Mouse (Mus musculus) lung, adult 2 months (tissue): ENCODE data around the gene Nap1l1. TPM values are rescaled to one million over a fixed set of nuclear protein-coding genes. Genes with fewer than 3 reads are reported as not detected.

Source experiments
- DNase-seq: peaks from one replicate; pipeline ENCODE4 v3.0.0; 2022
- H3K4me1 ChIP-seq: fragments of 200-500 bp; 2 replicates; pipeline ENCODE4 v1.6.1; 2011; ENCODE audit warnings: low read length; ENCODE audit not compliant: control insufficient read depth, insufficient read depth
- H3K4me3 ChIP-seq: fragments of 200-500 bp; replicated peaks from 2 replicates; pipeline ENCODE3; 2011; ENCODE audit warnings: low read depth, mild to moderate bottlenecking, control low read depth, low read length; ENCODE audit errors: extremely low read depth
- CTCF ChIP-seq: fragments of 200-500 bp; IDR thresholded peaks from 2 replicates; pipeline ENCODE4 v1.5.1; 2011; ENCODE audit warnings: mild to moderate bottlenecking, low read length, control low read depth; ENCODE audit not compliant: insufficient read depth
- POLR2A ChIP-seq: fragments of 200-500 bp; IDR thresholded peaks from 2 replicates; pipeline ENCODE4 v1.6.1; 2011; ENCODE audit warnings: low read depth, mild to moderate bottlenecking, control low read depth, low read length, borderline replicate concordance; ENCODE audit errors: extremely low read depth
- WGBS: fragments of 180-500 bp; shearing (Covaris S2); methylation state at CpG from one replicate; pipeline ENCODE4 v1.1.7; 2018; 5-methylcytosine and 5-hydroxymethylcytosine counted together
- polyA plus RNA-seq: library from polyadenylated mRNA; depleted of rRNA; stranded (reverse); fragments of >200 nt; gene quantifications from 2 replicates; pipeline ENCODE4 v1.2.3, GENCODE M21; 2012

Nap1l1 gene
- polyA plus RNA-seq, 1 experiment = 20.7 TPM

- 87% methylated on average over 11 of the region's 11 CpGs for WGBS
These were observed 20.6 kb upstream of the Nap1l1 start for GRCm38 (mm10) chr10:111452426-111452825.

GRCm38 (mm10) chr10:111454698-111455308, 18.2 kb upstream of the Nap1l1 start:
- TF ChIP-seq POLR2A (no peak), CTCF (no peak)
- Histone ChIP-seq H3K4me3 (no peak overlapping the region), H3K4me1 (no peaks in the 10 kb centered on the region)
- DNase-seq = no peak
- 68% methylated on average over 8 of the region's 8 CpGs for WGBS

More at GRCm38 (mm10) chr10:111452426-111452825, 20.6 kb upstream of the Nap1l1 start:
- no peak overlapping the region for H3K4me3 ChIP-seq
- H3K4me1 ChIP-seq = no peaks in the 10 kb centered on the region
- TF ChIP-seq POLR2A (no peak), CTCF (no peak)
- DNase-seq = no peak

GRCm38 (mm10) chr10:111458088-111458487, 14.9 kb upstream of the Nap1l1 start:
- no peak for DNase-seq
- WGBS = 74% methylated on average over 7 of the region's 7 CpGs
- Histone ChIP-seq H3K4me3 (no peak overlapping the region), H3K4me1 (no peaks in the 10 kb centered on the region)
- TF ChIP-seq CTCF = no peak

- TF ChIP-seq CTCF = no peak
- TF ChIP-seq POLR2A = no peak
- 76% methylated on average over 9 of the region's 9 CpGs for WGBS
- Histone ChIP-seq H3K4me3 (no peak overlapping the region), H3K4me1 (no peaks in the 10 kb centered on the region)
- DNase-seq = no peak
These were observed 14.0 kb upstream of the Nap1l1 start for GRCm38 (mm10) chr10:111459040-111459439.

- WGBS = 73% methylated on average over 3 of the region's 3 CpGs
- DNase-seq = no peak
- H3K4me3 ChIP-seq = no peak overlapping the region
- TF ChIP-seq POLR2A (no peak), CTCF (no peak)
- H3K4me1 ChIP-seq = no peaks in the 10 kb centered on the region
These were observed 13.1 kb upstream of the Nap1l1 start for GRCm38 (mm10) chr10:111459874-111460273.

GRCm38 (mm10) chr10:111460381-111460780, 12.6 kb upstream of the Nap1l1 start:
- H3K4me1 ChIP-seq = no peaks in the 10 kb centered on the region
- DNase-seq = peak; percentile 17
- TF ChIP-seq CTCF (no peak), POLR2A (no peak)
- H3K4me3 ChIP-seq = no peak overlapping the region
- 30% methylated on average over 4 of the region's 4 CpGs for WGBS

GRCm38 (mm10) chr10:111464833-111465232, 8.2 kb upstream of the Nap1l1 start:
- TF ChIP-seq POLR2A (no peak), CTCF (no peak)
- Histone ChIP-seq H3K4me3 (no peak overlapping the region), H3K4me1 (no peaks in the 10 kb centered on the region)
- no peak for DNase-seq
- 59% methylated on average over 1 of the region's 1 CpGs for WGBS

GRCm38 (mm10) chr10:111465409-111465808, 7.6 kb upstream of the Nap1l1 start:
- 63% methylated on average over 2 of the region's 2 CpGs for WGBS
- TF ChIP-seq CTCF = no peak
- no peak for TF ChIP-seq POLR2A

GRCm38 (mm10) chr10:111471166-111471565, 1.9 kb upstream of the Nap1l1 start:
- DNase-seq = no peak
- Histone ChIP-seq H3K4me3 (no peak overlapping the region), H3K4me1 (peaks cover 4% of the 10 kb centered on the region)
- 78% methylated on average over 9 of the region's 9 CpGs for WGBS
- TF ChIP-seq CTCF (no peak), POLR2A (no peak)

More at GRCm38 (mm10) chr10:111465409-111465808, 7.6 kb upstream of the Nap1l1 start:
- DNase-seq = no peak
- H3K4me3 ChIP-seq = no peak overlapping the region
- H3K4me1 ChIP-seq = no peaks in the 10 kb centered on the region

GRCm38 (mm10) chr10:111473511-111474371, 718 bp downstream of the Nap1l1 start:
- Histone ChIP-seq H3K4me3 (peak overlapping the region; percentile 76), H3K4me1 (peaks cover 6% of the 10 kb centered on the region)
- under 1% methylated on average over 57 of the region's 58 CpGs for WGBS
- TF ChIP-seq CTCF (no peak), POLR2A (no peak)
- peak; percentile 18 for DNase-seq
